Mouse (Mus musculus) intestine, embryonic 14.5 days (tissue): ENCODE data around the gene Plekho2. TPM values are rescaled to one million over a fixed set of nuclear protein-coding genes. Genes with fewer than 3 reads are reported as not detected.

Experiments
- ATAC-seq: fragments of 200-750 bp; cut with Nextera tagmentation; replicated peaks from 2 replicates; pipeline ENCODE4 v1.8.0; 2017; ENCODE audit warnings: low read depth, moderate number of reproducible peaks, moderate TSS enrichment, moderate library complexity; ENCODE audit not compliant: low FRiP score, low TSS enrichment
- DNase-seq: peaks from one replicate; pipeline ENCODE4 v3.0.0-alpha.2; 2018; ENCODE audit warnings: low spot score
- H3K27ac ChIP-seq: fragments of 300-500 bp; sonication (generic); 2 replicates; pipeline ENCODE4 v1.5.1; 2014; ENCODE audit warnings: low read depth, mild to moderate bottlenecking, control low read depth
- H3K27me3 ChIP-seq: fragments of 300-500 bp; sonication (generic); replicated peaks from 2 replicates; pipeline ENCODE4 v1.6.1; 2014; ENCODE audit warnings: low read length, control low read depth; ENCODE audit not compliant: control insufficient read depth, insufficient read depth
- H3K36me3 ChIP-seq: fragments of 300-500 bp; sonication (generic); 2 replicates; pipeline ENCODE4 v1.6.1; 2014; ENCODE audit warnings: low read length, control low read depth; ENCODE audit not compliant: control insufficient read depth, insufficient read depth
- H3K4me1 ChIP-seq: fragments of 300-500 bp; sonication (generic); replicated peaks from 2 replicates; pipeline ENCODE4 v1.6.1; 2014; ENCODE audit warnings: low read length, control low read depth, mixed read lengths; ENCODE audit not compliant: control insufficient read depth, insufficient read depth
- H3K4me2 ChIP-seq: fragments of 300-500 bp; sonication (generic); 2 replicates; pipeline ENCODE4 v1.6.1; 2014; ENCODE audit warnings: low read length
- H3K4me3 ChIP-seq: fragments of 300-500 bp; sonication (generic); 2 replicates; pipeline ENCODE4 v1.5.1; 2014; ENCODE audit warnings: low read depth, low read length, control low read depth, mixed read lengths
- H3K9ac ChIP-seq: fragments of 300-500 bp; sonication (generic); 2 replicates; pipeline ENCODE4 v1.6.1; 2014; ENCODE audit warnings: mild to moderate bottlenecking, low read length
- H3K9me3 ChIP-seq: fragments of 300-500 bp; sonication (generic); 2 replicates; pipeline ENCODE4 v1.6.1; 2016; ENCODE audit warnings: low read length, control low read depth; ENCODE audit not compliant: control insufficient read depth
- WGBS: fragments of 180-500 bp; shearing (Covaris S2); extraction: QIAGEN DNeasy Blood & Tissue Kit; methylation state at CpG from one replicate; pipeline ENCODE4 v1.1.7; 2014; 5-methylcytosine and 5-hydroxymethylcytosine counted together
- polyA plus RNA-seq: library from polyadenylated mRNA; unstranded; fragments of >200 nt; fragmentation: Nextera tagmentation; extraction: Ambion mirVana; gene quantifications from 2 replicates; pipeline ENCODE4 v1.2.1, GENCODE M21; 2014

Plekho2 gene
- polyA plus RNA-seq, 1 experiment from 2014 or later, result 11.9 TPM

- Histone ChIP-seq H3K9me3 (no peaks in the 10 kb centered on the region), H3K4me3 (no peak overlapping the region), H3K36me3 (peaks cover 40% of the 10 kb centered on the region), H3K9ac (no peak overlapping the region), H3K27ac (no peak overlapping the region), H3K4me2 (no peak overlapping the region), H3K4me1 (peaks cover 13% of the 10 kb centered on the region), H3K27me3 (no peaks in the 10 kb centered on the region)
- ATAC-seq, result no peak
- no peak for DNase-seq
- 88% methylated on average over 3 of the region's 3 CpGs for WGBS
These were observed 12.9 kb upstream of the Plekho2 start for GRCm38 (mm10) chr9:65592721-65593120.

GRCm38 (mm10) chr9:65589091-65589490, 9.3 kb upstream of the Plekho2 start:
- no peak for DNase-seq
- no peaks in the 10 kb centered on the region for H3K9me3 ChIP-seq
- no peak overlapping the region for H3K27ac ChIP-seq
- peaks cover 16% of the 10 kb centered on the region for H3K4me1 ChIP-seq
- 91% methylated on average over 3 of the region's 3 CpGs for WGBS
- peak overlapping the region; percentile 48 for H3K4me3 ChIP-seq
- peak overlapping the region; percentile 96 for H3K4me2 ChIP-seq
- H3K36me3 ChIP-seq, result peaks cover 27% of the 10 kb centered on the region
- no peak for ATAC-seq
- H3K27me3 ChIP-seq, result no peaks in the 10 kb centered on the region
- H3K9ac ChIP-seq, result 0 out of 2 replicates have a peak overlapping the region, but pooled peaks have one; percentile 0

GRCm38 (mm10) chr9:65587573-65588358, 7.9 kb upstream of the Plekho2 start:
- peak; percentile 73 for DNase-seq
- WGBS, result under 1% methylated on average over 64 of the region's 64 CpGs
- no peak overlapping the region for H3K27ac ChIP-seq

GRCm38 (mm10) chr9:65587270-65587572, 7.4 kb upstream of the Plekho2 start:
- H3K9me3 ChIP-seq, result no peaks in the 10 kb centered on the region
- DNase-seq (peak; percentile 72), ATAC-seq (no peak)
- 0 out of 2 replicates have a peak, but pooled peaks cover 14% of the 10 kb centered on the region for H3K36me3 ChIP-seq
- H3K4me1 ChIP-seq, result peaks cover 19% of the 10 kb centered on the region
- peak overlapping the region; percentile 57 for H3K9ac ChIP-seq
- H3K27me3 ChIP-seq, result no peaks in the 10 kb centered on the region
- peak overlapping the region; percentile 48 for H3K4me3 ChIP-seq
- no peak overlapping the region for H3K27ac ChIP-seq
- H3K4me2 ChIP-seq, result peak overlapping the region; percentile 96
- WGBS, result 0% methylated on average over 6 of the region's 6 CpGs

More at GRCm38 (mm10) chr9:65587573-65588358, 7.9 kb upstream of the Plekho2 start:
- peak overlapping the region; percentile 96 for H3K4me2 ChIP-seq
- H3K27me3 ChIP-seq, result no peaks in the 10 kb centered on the region
- no peaks in the 10 kb centered on the region for H3K9me3 ChIP-seq
- 0 out of 2 replicates have a peak, but pooled peaks have one; percentile 32 for ATAC-seq
- peaks cover 18% of the 10 kb centered on the region for H3K36me3 ChIP-seq
- H3K9ac ChIP-seq, result peak overlapping the region; percentile 57
- peak overlapping the region; percentile 48 for H3K4me3 ChIP-seq
- H3K4me1 ChIP-seq, result peaks cover 16% of the 10 kb centered on the region

GRCm38 (mm10) chr9:65586406-65587269, 6.8 kb upstream of the Plekho2 start, which contains the start of gene Pif1:
TSS of gene Pif1 (plus strand) at chr9:65587160.
- 9% methylated on average over 28 of the region's 28 CpGs for WGBS
- H3K9me3 ChIP-seq, result no peaks in the 10 kb centered on the region
- H3K27me3 ChIP-seq, result no peaks in the 10 kb centered on the region
- H3K4me2 ChIP-seq, result peak within 1 kb of the TSS; percentile 96
- ATAC-seq, result peak; percentile 84
- peak; percentile 83 for DNase-seq
- H3K9ac ChIP-seq, result peak within 1 kb of the TSS; percentile 57
- H3K27ac ChIP-seq, result no peak within 1 kb of the TSS; the same call in 1 of the 2 replicates
- H3K4me3 ChIP-seq, result peak within 1 kb of the TSS; percentile 48
- H3K4me1 ChIP-seq, result peaks cover 19% of the 10 kb centered on the region
- H3K36me3 ChIP-seq, result 0 out of 2 replicates have a peak, but pooled peaks cover 13% of the 10 kb centered on the region

GRCm38 (mm10) chr9:65583045-65583444, 3.2 kb upstream of the Plekho2 start:
- H3K27ac ChIP-seq, result no peak overlapping the region
- 27% methylated on average over 8 of the region's 8 CpGs for WGBS

GRCm38 (mm10) chr9:65580401-65581256, 789 bp upstream of the Plekho2 start:
- peak overlapping the region; percentile 51 for H3K27ac ChIP-seq
- WGBS, result 4% methylated on average over 23 of the region's 29 CpGs
- no peaks in the 10 kb centered on the region for H3K36me3 ChIP-seq
- no peak overlapping the region for H3K9ac ChIP-seq
- H3K4me3 ChIP-seq, result peak overlapping the region; percentile 25
- peak overlapping the region; percentile 53 for H3K4me2 ChIP-seq
- peak; percentile 82 for DNase-seq
- peak; percentile 74 for ATAC-seq
- H3K9me3 ChIP-seq, result no peaks in the 10 kb centered on the region
- no peaks in the 10 kb centered on the region for H3K27me3 ChIP-seq
- H3K4me1 ChIP-seq, result peaks cover 30% of the 10 kb centered on the region

More at GRCm38 (mm10) chr9:65583045-65583444, 3.2 kb upstream of the Plekho2 start:
- DNase-seq, result no peak
- Histone ChIP-seq H3K9me3 (no peaks in the 10 kb centered on the region), H3K9ac (no peak overlapping the region), H3K36me3 (no peaks in the 10 kb centered on the region), H3K4me3 (no peak overlapping the region), H3K4me1 (peaks cover 19% of the 10 kb centered on the region), H3K4me2 (no peak overlapping the region), H3K27me3 (no peaks in the 10 kb centered on the region)
- no peak for ATAC-seq

GRCm38 (mm10) chr9:65578801-65579249, 1.0 kb downstream of the Plekho2 start:
- H3K27me3 ChIP-seq, result no peaks in the 10 kb centered on the region
- peak overlapping the region; percentile 47 for H3K4me3 ChIP-seq
- peaks cover 40% of the 10 kb centered on the region for H3K4me1 ChIP-seq
- H3K9ac ChIP-seq, result peak overlapping the region; percentile 7; the same call in 1 of the 2 replicates
- no peak overlapping the region for H3K27ac ChIP-seq
- DNase-seq, result no peak
- no peak for ATAC-seq
- H3K36me3 ChIP-seq, result no peaks in the 10 kb centered on the region
- 34% methylated on average over 9 of the region's 9 CpGs for WGBS
- no peaks in the 10 kb centered on the region for H3K9me3 ChIP-seq
- peak overlapping the region; percentile 69 for H3K4me2 ChIP-seq
